Mouse (Mus musculus): ENCODE data around the gene C2cd2l.

GRCm38 (mm10) chr9:44313476-44314256 lies 6.4 kb downstream of the C2cd2l start:
- TF ChIP-seq POLR2A (IDR thresholded peaks at IDR 0.05; ENCODE audit: borderline replicate concordance, extremely low read depth, low read depth, low read length) (no peak), CTCF (IDR thresholded peaks at IDR 0.05; ENCODE audit: insufficient read depth, low read length) (no peak)

All from lung, adult 2 months (tissue).